Mouse (Mus musculus): ENCODE measurements around the gene Plin1. TPM values are rescaled to one million over a fixed set of nuclear protein-coding genes. Genes with fewer than 3 reads are reported as not detected.

Gene Plin1
- polyA plus RNA-seq, 1 experiment from 2014 or later = not detected

DNA sequence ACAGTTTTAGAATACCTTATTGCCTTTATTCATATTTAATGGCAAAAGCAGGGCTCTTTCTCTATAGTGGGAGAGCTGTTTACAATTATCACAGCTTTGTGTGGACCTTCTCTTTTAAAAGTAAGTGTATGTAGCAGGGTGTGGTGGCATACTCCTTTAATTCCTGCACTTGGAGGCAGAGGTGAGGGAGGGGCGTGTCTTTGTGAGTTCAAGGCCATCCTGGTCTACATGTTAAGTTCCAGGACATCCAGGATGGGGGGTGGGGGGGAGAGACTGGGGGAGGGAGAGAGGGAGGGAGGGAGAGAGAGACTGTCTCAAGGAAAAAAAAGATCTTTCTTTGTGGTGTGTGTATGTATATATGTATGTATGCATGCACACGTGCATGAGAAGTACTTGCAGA is 52.5 kb downstream of the Plin1 start:
- peaks cover 32% of the 10 kb centered on the region for H3K36me3 ChIP-seq (ENCODE audit: control insufficient read depth, insufficient read depth, low read length)
- H3K4me1 ChIP-seq (ENCODE audit: control insufficient read depth, insufficient read depth, low read length) = no peaks in the 10 kb centered on the region
- 97% methylated on average over 2 of the region's 2 CpGs for WGBS
- no peak overlapping the region for H3K9ac ChIP-seq (ENCODE audit: low read length)
- ATAC-seq (ENCODE audit: low FRiP score) = no peak
- H3K27ac ChIP-seq (ENCODE audit: low read depth, low read length) = no peak overlapping the region
- H3K27me3 ChIP-seq (ENCODE audit: control insufficient read depth, insufficient read depth, low read length) = no peaks in the 10 kb centered on the region
- H3K4me2 ChIP-seq = no peak overlapping the region
- no peak for DNase-seq (ENCODE audit: low spot score, missing footprints)
- H3K4me3 ChIP-seq (ENCODE audit: low read depth, low read length) = no peak overlapping the region
- H3K9me3 ChIP-seq (ENCODE audit: control insufficient read depth, low read length) = no peaks in the 10 kb centered on the region

DNA sequence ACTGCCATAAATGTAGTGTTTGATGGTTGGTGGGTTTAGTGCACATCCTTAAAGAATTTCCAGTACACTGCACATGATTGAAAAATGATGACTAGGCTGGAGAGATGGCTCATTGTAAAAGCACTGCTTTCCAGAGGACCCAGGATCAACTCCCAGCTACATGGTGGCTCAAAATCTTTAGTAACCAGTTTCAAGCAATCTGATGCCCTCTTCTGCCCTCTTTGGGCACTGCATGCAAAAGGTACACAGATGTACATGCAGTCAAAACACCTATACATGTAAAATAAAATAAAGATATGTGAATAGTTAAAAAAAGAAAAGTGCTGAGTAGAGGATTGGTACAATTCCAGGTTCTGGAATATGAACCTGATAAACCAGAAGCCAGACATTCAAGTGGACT is 53.5 kb downstream of the Plin1 start:
- ATAC-seq (ENCODE audit: low FRiP score) (no peak), DNase-seq (ENCODE audit: low spot score, missing footprints) (no peak)
- Histone ChIP-seq H3K9ac (ENCODE audit: low read length) (no peak overlapping the region), H3K27ac (ENCODE audit: low read depth, low read length) (no peak overlapping the region), H3K36me3 (ENCODE audit: control insufficient read depth, insufficient read depth, low read length) (peaks cover 31% of the 10 kb centered on the region), H3K4me1 (ENCODE audit: control insufficient read depth, insufficient read depth, low read length) (no peaks in the 10 kb centered on the region), H3K4me2 (no peak overlapping the region), H3K27me3 (ENCODE audit: control insufficient read depth, insufficient read depth, low read length) (no peaks in the 10 kb centered on the region), H3K9me3 (ENCODE audit: control insufficient read depth, low read length) (no peaks in the 10 kb centered on the region), H3K4me3 (ENCODE audit: low read depth, low read length) (no peak overlapping the region)

DNA sequence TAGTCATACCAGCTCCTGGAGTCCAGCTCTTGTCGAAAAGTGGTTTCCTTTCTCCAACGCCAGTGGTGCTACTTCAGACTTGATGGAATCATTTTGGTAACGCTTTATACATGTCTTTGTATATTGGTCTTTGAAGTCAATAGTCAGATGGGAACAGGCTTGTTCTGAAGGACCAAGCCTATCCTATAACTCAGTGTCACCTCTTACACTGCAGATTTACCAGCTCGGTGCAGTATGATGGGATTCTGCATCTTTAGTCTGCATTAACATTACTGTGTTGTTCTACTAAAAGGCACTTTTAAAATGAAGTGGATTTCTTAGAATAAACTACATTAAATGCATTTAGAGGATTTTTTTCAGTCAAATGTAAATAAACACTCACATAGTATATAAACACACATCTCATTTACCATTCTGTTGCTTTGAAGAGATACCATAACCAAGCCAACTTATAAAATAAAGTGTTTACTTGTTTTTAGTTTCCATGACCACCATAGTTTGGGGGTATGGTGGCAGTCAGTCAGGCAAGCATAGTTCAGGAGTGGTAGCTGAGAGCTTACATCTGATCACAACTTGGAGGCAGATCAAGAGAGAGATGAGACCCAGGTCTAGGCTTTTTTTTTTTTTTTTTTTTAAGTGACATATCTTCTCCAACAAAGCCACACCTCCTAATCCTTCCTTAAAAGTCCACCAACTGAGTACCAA is 61.7 kb downstream of the Plin1 start:
- WGBS = 92% methylated on average over 4 of the region's 4 CpGs
- H3K4me1 ChIP-seq (ENCODE audit: control insufficient read depth, insufficient read depth, low read length) = no peaks in the 10 kb centered on the region

More for the DNA sequence above, 61.7 kb downstream of the Plin1 start:
- H3K36me3 ChIP-seq (ENCODE audit: control insufficient read depth, insufficient read depth, low read length) = peaks cover 26% of the 10 kb centered on the region
- no peak overlapping the region for H3K4me2 ChIP-seq
- no peak overlapping the region for H3K4me3 ChIP-seq (ENCODE audit: low read depth, low read length)
- ATAC-seq (ENCODE audit: low FRiP score) (no peak), DNase-seq (ENCODE audit: low spot score, missing footprints) (no peak)
- H3K9me3 ChIP-seq (ENCODE audit: control insufficient read depth, low read length) = no peaks in the 10 kb centered on the region
- H3K9ac ChIP-seq (ENCODE audit: low read length) = no peak overlapping the region
- no peak overlapping the region for H3K27ac ChIP-seq (ENCODE audit: low read depth, low read length)
- H3K27me3 ChIP-seq (ENCODE audit: control insufficient read depth, insufficient read depth, low read length) = no peaks in the 10 kb centered on the region

Other genes with a start within 250 kb of the Plin1 start
- 0.41 and 0.75 TPM in 2 replicates for gene Rhcg, start 115.2 kb downstream of the Plin1 start, polyA plus RNA-seq (2014; fragmentation: Nextera tagmentation; extraction: Ambion mirVana)
- 14.8 and 16.0 TPM in 2 replicates for gene Ticrr, start 72.7 kb downstream of the Plin1 start, polyA plus RNA-seq (2014; fragmentation: Nextera tagmentation; extraction: Ambion mirVana)
- 2.8 and 4.7 TPM in 2 replicates for gene Kif7, start 17.2 kb downstream of the Plin1 start, polyA plus RNA-seq (2014; fragmentation: Nextera tagmentation; extraction: Ambion mirVana)
- gene Pex11a, start 10.2 kb upstream of the Plin1 start, polyA plus RNA-seq (2014; fragmentation: Nextera tagmentation; extraction: Ambion mirVana) = 8.4 TPM in 2 replicates
- gene Wdr93, start 10.3 kb upstream of the Plin1 start, polyA plus RNA-seq (2014; fragmentation: Nextera tagmentation; extraction: Ambion mirVana) = 0.33 and 0.39 TPM in 2 replicates
- gene Mesp1, start 60.9 kb upstream of the Plin1 start, polyA plus RNA-seq (2014; fragmentation: Nextera tagmentation; extraction: Ambion mirVana) = not detected in 2 replicates
- 0.40 TPM in 2 replicates for gene Mesp2, start 77.8 kb upstream of the Plin1 start, polyA plus RNA-seq (2014; fragmentation: Nextera tagmentation; extraction: Ambion mirVana)
- gene Anpep, start 128.2 kb upstream of the Plin1 start, polyA plus RNA-seq (2014; fragmentation: Nextera tagmentation; extraction: Ambion mirVana) = 3.4 and 5.6 TPM in 2 replicates
- gene Ap3s2, start 187.7 kb upstream of the Plin1 start, polyA plus RNA-seq (2014; fragmentation: Nextera tagmentation; extraction: Ambion mirVana) = 60.4 and 63.4 TPM in 2 replicates
- gene Arpin, start 202.5 kb upstream of the Plin1 start, polyA plus RNA-seq (2014; fragmentation: Nextera tagmentation; extraction: Ambion mirVana) = 27.8 and 28.3 TPM in 2 replicates